ENCODE assay signal across 16 mouse cellular contexts in genomic region chr4:82623835-82624234, GRCm38 (mm10).
DNase-seq lines count a peak whose midpoint lies in the region; ATAC-seq lines count a peak whose summit lies in the region.
"Had no signal": no experiment of that assay in that cellular context is flagged by ENCODE, and none has a peak within 500 bp of the region (broad histone marks: within the 10 kb centered on the region; RNA-seq: fewer than 3 reads in every experiment).

No protein-coding gene starts in this region.

- H3K4me1 ChIP-seq in heart, embryonic 10.5 days, result peaks cover 34% of the 10 kb centered on the region
- H3K4me1 ChIP-seq in midbrain, embryonic 11.5 days (ENCODE audit: control insufficient read depth, insufficient read depth, low read length), result no peaks in the 10 kb centered on the region
- H3K4me1 ChIP-seq in midbrain, embryonic 10.5 days, result peaks cover 6% of the 10 kb centered on the region
- H3K4me1 ChIP-seq in hindbrain, embryonic 14.5 days (replicated peaks; ENCODE audit: control insufficient read depth, insufficient read depth, low read length), result peaks cover 11% of the 10 kb centered on the region
- 0 out of 2 replicates have a peak, but pooled peaks cover 3% of the 10 kb centered on the region for H3K4me1 ChIP-seq in midbrain, embryonic 14.5 days (ENCODE audit: control insufficient read depth, insufficient read depth, low read length)

- WGBS in heart, embryonic 10.5 days, result 56% methylated on average over 4 of the region's 4 CpGs
- 87% methylated on average over 4 of the region's 4 CpGs for WGBS in midbrain, embryonic 11.5 days
- 88% methylated on average over 4 of the region's 4 CpGs for WGBS in midbrain, embryonic 10.5 days
- WGBS in hindbrain, embryonic 14.5 days, result 76% methylated on average over 4 of the region's 4 CpGs
- 78% methylated on average over 4 of the region's 4 CpGs for WGBS in midbrain, embryonic 14.5 days

- DNase-seq in heart, embryonic 10.5 days (ENCODE audit: low spot score), result no peak
- no peak for DNase-seq in heart, adult 9 months (ENCODE audit: low spot score in 2 of 2)
- peak; percentile 17 for DNase-seq in midbrain, embryonic 11.5 days (ENCODE audit: low spot score, missing footprints)
- DNase-seq in midbrain, embryonic 10.5 days (ENCODE audit: low spot score), result no peak
- DNase-seq in hindbrain, embryonic 14.5 days (ENCODE audit: low spot score), result no peak
- DNase-seq in midbrain, embryonic 14.5 days, result no peak
- no peak for DNase-seq in gastrocnemius, postnatal 36 days
- no peak for DNase-seq in urinary bladder, postnatal 4 days (ENCODE audit: low spot score in 2 of 2)
- DNase-seq: adrenal gland, adult 2 months; cerebellum, adult 11 months; cerebellum, postnatal 25 days; kidney, postnatal 14 days; lung, postnatal 10 days; right cerebral cortex, adult 18-20 months had no signal

- intact Hi-C loops in gastrocnemius, postnatal 36 days (cut with DNase I), result no loop called here

- H3K27ac ChIP-seq in heart, embryonic 10.5 days, result peak overlapping the region; percentile 89
- no peak overlapping the region for H3K27ac ChIP-seq in midbrain, embryonic 11.5 days (ENCODE audit: low read depth, low read length)
- no peak overlapping the region for H3K27ac ChIP-seq in midbrain, embryonic 10.5 days (replicated peaks)
- peak overlapping the region; percentile 83; the same call in 1 of the 2 replicates for H3K27ac ChIP-seq in hindbrain, embryonic 14.5 days
- peak overlapping the region; percentile 38 for H3K27ac ChIP-seq in midbrain, embryonic 14.5 days (replicated peaks; ENCODE audit: low read depth, low read length)
- H3K27ac ChIP-seq: liver, embryonic 14.5 days had no signal

- ATAC-seq in midbrain, embryonic 11.5 days (ENCODE audit: low FRiP score), result no peak
- ATAC-seq in hindbrain, embryonic 14.5 days (ENCODE audit: low FRiP score), result no peak
- ATAC-seq in midbrain, embryonic 14.5 days (ENCODE audit: low FRiP score, low TSS enrichment), result no peak
- ATAC-seq: intestine, postnatal 0 days had no signal

- H3K4me2 ChIP-seq in midbrain, embryonic 11.5 days, result no peak overlapping the region
- H3K4me2 ChIP-seq in hindbrain, embryonic 14.5 days (replicated peaks), result no peak overlapping the region
- H3K4me2 ChIP-seq in midbrain, embryonic 14.5 days (ENCODE audit: low read length), result no peak overlapping the region

- no peaks in the 10 kb centered on the region for H3K36me3 ChIP-seq in heart, embryonic 10.5 days
- H3K36me3 ChIP-seq in midbrain, embryonic 11.5 days (ENCODE audit: control insufficient read depth, insufficient read depth, low read length), result no peaks in the 10 kb centered on the region
- no peaks in the 10 kb centered on the region for H3K36me3 ChIP-seq in midbrain, embryonic 10.5 days
- H3K36me3 ChIP-seq in hindbrain, embryonic 14.5 days (replicated peaks; ENCODE audit: control insufficient read depth, insufficient read depth), result no peaks in the 10 kb centered on the region
- no peaks in the 10 kb centered on the region for H3K36me3 ChIP-seq in midbrain, embryonic 14.5 days (ENCODE audit: control insufficient read depth, insufficient read depth, low read length)

- H3K9ac ChIP-seq in midbrain, embryonic 11.5 days (ENCODE audit: low read length), result no peak overlapping the region
- no peak overlapping the region for H3K9ac ChIP-seq in hindbrain, embryonic 14.5 days
- no peak overlapping the region for H3K9ac ChIP-seq in midbrain, embryonic 14.5 days (replicated peaks; ENCODE audit: low read length)
- H3K9ac ChIP-seq: liver, embryonic 14.5 days had no signal

- no peaks in the 10 kb centered on the region for H3K27me3 ChIP-seq in heart, embryonic 10.5 days (ENCODE audit: insufficient read depth, poor library complexity, severe bottlenecking)
- H3K27me3 ChIP-seq in midbrain, embryonic 11.5 days (ENCODE audit: control insufficient read depth, insufficient read depth, low read length), result no peaks in the 10 kb centered on the region
- no peaks in the 10 kb centered on the region for H3K27me3 ChIP-seq in midbrain, embryonic 10.5 days (ENCODE audit: low read depth, poor library complexity, severe bottlenecking)
- no peaks in the 10 kb centered on the region for H3K27me3 ChIP-seq in hindbrain, embryonic 14.5 days (ENCODE audit: control insufficient read depth, insufficient read depth, low read length)
- no peaks in the 10 kb centered on the region for H3K27me3 ChIP-seq in midbrain, embryonic 14.5 days (ENCODE audit: control insufficient read depth, insufficient read depth, low read length)

- no peaks in the 10 kb centered on the region for H3K9me3 ChIP-seq in heart, embryonic 10.5 days
- no peaks in the 10 kb centered on the region for H3K9me3 ChIP-seq in midbrain, embryonic 11.5 days (ENCODE audit: control insufficient read depth, low read length)
- H3K9me3 ChIP-seq in midbrain, embryonic 10.5 days (replicated peaks), result no peaks in the 10 kb centered on the region
- H3K9me3 ChIP-seq in hindbrain, embryonic 14.5 days (ENCODE audit: control insufficient read depth, low read length), result no peaks in the 10 kb centered on the region
- no peaks in the 10 kb centered on the region for H3K9me3 ChIP-seq in midbrain, embryonic 14.5 days (ENCODE audit: control insufficient read depth, low read length)

- H3K4me3 ChIP-seq in heart, embryonic 10.5 days, result no peak overlapping the region
- H3K4me3 ChIP-seq in midbrain, embryonic 11.5 days (ENCODE audit: low read depth, low read length), result no peak overlapping the region
- H3K4me3 ChIP-seq in midbrain, embryonic 10.5 days, result no peak overlapping the region
- no peak overlapping the region for H3K4me3 ChIP-seq in hindbrain, embryonic 14.5 days (replicated peaks; ENCODE audit: low read length)
- no peak overlapping the region for H3K4me3 ChIP-seq in midbrain, embryonic 14.5 days (replicated peaks; ENCODE audit: low read depth, low read length)

Comparison
In these comparisons a context has a peak if more than half of its experiments do, and no peak if none do; other contexts are left out.
1. H3K27ac ChIP-seq: peak in heart, embryonic 10.5 days (single experiment), hindbrain, embryonic 14.5 days (single experiment) and midbrain, embryonic 14.5 days (single experiment); none in midbrain, embryonic 11.5 days (single experiment) and midbrain, embryonic 10.5 days (single experiment).